Mouse (Mus musculus): ENCODE results near the gene Pigq. TPM values are rescaled to one million over a fixed set of nuclear protein-coding genes. Genes with fewer than 3 reads are reported as not detected.

The Pigq gene
- polyA plus RNA-seq, 1 experiment from 2014 or later, result 51.7 TPM

- Histone ChIP-seq H3K36me3 (no peaks in the 10 kb centered on the region), H3K4me3 (no peak overlapping the region), H3K9ac (replicated peaks) (no peak overlapping the region), H3K4me2 (replicated peaks) (no peak overlapping the region), H3K9me3 (no peaks in the 10 kb centered on the region), H3K4me1 (peaks cover 14% of the 10 kb centered on the region), H3K27ac (replicated peaks) (no peak overlapping the region), H3K27me3 (peaks cover 8% of the 10 kb centered on the region)
- ATAC-seq (replicated peaks), result no peak
- 60% methylated on average over 9 of the region's 9 CpGs for WGBS
Measured at GRCm38 (mm10) chr17:25945517-25946155, 900 bp upstream of the Pigq start.

- no peaks in the 10 kb centered on the region for H3K27me3 ChIP-seq
- no peak overlapping the region for H3K9ac ChIP-seq (replicated peaks)
- H3K4me2 ChIP-seq (replicated peaks), result no peak overlapping the region
- H3K4me3 ChIP-seq, result no peak overlapping the region
- H3K4me1 ChIP-seq, result peaks cover 20% of the 10 kb centered on the region
- no peaks in the 10 kb centered on the region for H3K9me3 ChIP-seq
- no peak for ATAC-seq (replicated peaks)
- WGBS, result 81% methylated on average over 9 of the region's 9 CpGs
- H3K27ac ChIP-seq (replicated peaks), result no peak overlapping the region
- H3K36me3 ChIP-seq, result no peaks in the 10 kb centered on the region
Measured at GRCm38 (mm10) chr17:25943769-25944168, 967 bp downstream of the Pigq start.

DNA sequence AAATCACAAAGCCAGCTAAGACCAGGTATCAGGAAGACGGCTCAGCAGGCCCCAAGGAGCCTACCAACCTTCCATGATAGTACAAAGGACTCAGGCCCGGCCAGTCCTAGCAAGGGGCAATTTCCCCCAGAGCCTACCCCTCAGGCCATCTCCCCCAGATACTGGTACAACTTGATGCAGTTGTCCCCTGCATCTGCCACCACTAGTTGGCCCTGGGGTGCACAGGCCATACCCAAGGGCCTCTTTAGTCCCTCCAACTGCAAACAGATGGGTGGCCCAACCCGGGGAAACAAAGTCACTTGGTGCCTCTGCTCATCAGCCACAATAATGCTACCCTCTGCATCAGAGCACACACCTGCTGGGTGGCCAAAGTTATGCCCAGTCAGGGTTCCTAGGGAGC is 1.5 kb downstream of the Pigq start:
- Histone ChIP-seq H3K27me3 (no peaks in the 10 kb centered on the region), H3K4me2 (replicated peaks) (no peak overlapping the region), H3K36me3 (no peaks in the 10 kb centered on the region), H3K4me1 (peaks cover 20% of the 10 kb centered on the region), H3K9me3 (no peaks in the 10 kb centered on the region), H3K9ac (replicated peaks) (no peak overlapping the region), H3K27ac (replicated peaks) (no peak overlapping the region), H3K4me3 (no peak overlapping the region)
- ATAC-seq (replicated peaks), result no peak
- WGBS, result 75% methylated on average over 3 of the region's 3 CpGs

DNA sequence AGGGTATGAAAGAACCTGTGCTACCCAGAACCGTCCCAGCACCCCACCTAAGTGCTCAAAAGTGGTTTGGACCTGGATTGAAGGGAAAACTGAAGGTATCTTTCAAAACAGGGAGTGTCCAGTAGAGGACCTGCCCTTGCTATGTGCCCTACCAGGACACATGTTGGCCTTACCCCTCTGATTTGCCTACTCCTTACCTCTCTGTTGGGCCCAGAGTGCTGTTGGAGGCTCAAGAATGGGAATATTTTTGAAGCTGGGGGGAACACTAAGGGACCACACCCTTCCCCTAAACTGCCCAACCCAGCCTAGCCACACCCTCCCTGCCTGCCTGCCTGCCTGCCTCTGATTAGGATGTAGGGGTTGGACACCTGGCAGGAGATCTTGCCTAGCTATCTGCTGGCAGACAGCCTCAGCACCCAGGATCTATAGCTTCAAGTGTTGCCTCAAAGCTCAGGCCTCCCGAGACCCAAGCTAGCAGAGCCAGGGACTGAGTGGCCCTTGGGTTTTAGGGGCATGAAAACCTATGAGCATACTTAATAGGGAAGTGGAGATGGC is 2.1 kb downstream of the Pigq start:
- Histone ChIP-seq H3K4me3 (no peak overlapping the region), H3K9ac (replicated peaks) (no peak overlapping the region), H3K27ac (replicated peaks) (no peak overlapping the region), H3K4me1 (peaks cover 20% of the 10 kb centered on the region), H3K36me3 (no peaks in the 10 kb centered on the region), H3K4me2 (replicated peaks) (no peak overlapping the region), H3K9me3 (no peaks in the 10 kb centered on the region), H3K27me3 (no peaks in the 10 kb centered on the region)
- WGBS, result 90% methylated on average over 2 of the region's 2 CpGs
- ATAC-seq (replicated peaks), result no peak

GRCm38 (mm10) chr17:25941511-25942241 is 3.1 kb downstream of the Pigq start:
- WGBS, result 3% methylated on average over 54 of the region's 54 CpGs
- H3K27ac ChIP-seq (replicated peaks), result peak overlapping the region; percentile 87
- peak; percentile 83 for ATAC-seq (replicated peaks)

DNA sequence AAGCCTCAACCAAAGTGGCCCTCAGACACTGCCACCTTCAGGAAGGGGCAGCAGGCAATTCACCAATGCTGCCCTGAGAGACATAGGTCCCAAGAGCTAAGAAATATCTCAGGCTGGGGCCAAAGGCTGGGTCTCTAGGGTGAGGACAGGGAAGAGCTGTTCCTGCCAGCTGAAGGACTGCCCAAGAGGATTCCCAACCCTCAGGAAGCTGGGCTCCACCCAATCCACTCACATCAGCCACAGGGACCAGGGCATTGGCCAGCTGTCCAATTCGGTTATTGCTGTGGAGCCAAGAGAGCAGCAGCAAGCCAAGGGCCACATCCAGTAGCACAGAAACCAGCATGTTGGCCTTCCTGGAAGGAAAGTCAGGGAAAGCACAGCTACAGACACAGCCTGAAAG is 10.2 kb downstream of the Pigq start:
- Histone ChIP-seq H3K4me1 (no peaks in the 10 kb centered on the region), H3K4me2 (replicated peaks) (no peak overlapping the region), H3K27me3 (no peaks in the 10 kb centered on the region), H3K9me3 (no peaks in the 10 kb centered on the region), H3K9ac (replicated peaks) (no peak overlapping the region), H3K27ac (replicated peaks) (no peak overlapping the region), H3K4me3 (no peak overlapping the region), H3K36me3 (peaks cover 53% of the 10 kb centered on the region)
- 90% methylated on average over 1 of the region's 1 CpGs for WGBS
- no peak for ATAC-seq (replicated peaks)

More at GRCm38 (mm10) chr17:25941511-25942241, 3.1 kb downstream of the Pigq start:
- Histone ChIP-seq H3K9ac (replicated peaks) (peak overlapping the region; percentile 95), H3K4me1 (peaks cover 20% of the 10 kb centered on the region), H3K4me3 (peak overlapping the region; percentile 81), H3K9me3 (no peaks in the 10 kb centered on the region), H3K27me3 (no peaks in the 10 kb centered on the region), H3K36me3 (peaks cover 4% of the 10 kb centered on the region), H3K4me2 (replicated peaks) (peak overlapping the region; percentile 84)

- no peak overlapping the region for H3K9ac ChIP-seq (replicated peaks)
- H3K27ac ChIP-seq (replicated peaks), result no peak overlapping the region
- 83% methylated on average over 2 of the region's 2 CpGs for WGBS
- H3K9me3 ChIP-seq, result no peaks in the 10 kb centered on the region
- H3K36me3 ChIP-seq, result peaks cover 11% of the 10 kb centered on the region
- no peak for ATAC-seq (replicated peaks)
- H3K4me1 ChIP-seq, result peaks cover 5% of the 10 kb centered on the region; the same call in 1 of the 2 replicates
- no peak overlapping the region for H3K4me2 ChIP-seq (replicated peaks)
- H3K27me3 ChIP-seq, result no peaks in the 10 kb centered on the region
- no peak overlapping the region for H3K4me3 ChIP-seq
Measured at GRCm38 (mm10) chr17:25925348-25925747, 19.4 kb downstream of the Pigq start.

GRCm38 (mm10) chr17:25922120-25922519 is 22.6 kb downstream of the Pigq start:
- no peak overlapping the region for H3K9ac ChIP-seq (replicated peaks)
- 74% methylated on average over 5 of the region's 5 CpGs for WGBS
- 0 out of 2 replicates have a peak, but pooled peaks cover 4% of the 10 kb centered on the region for H3K36me3 ChIP-seq
- no peak overlapping the region for H3K27ac ChIP-seq (replicated peaks)
- no peak for ATAC-seq (replicated peaks)
- H3K27me3 ChIP-seq, result no peaks in the 10 kb centered on the region
- H3K4me2 ChIP-seq (replicated peaks), result no peak overlapping the region
- H3K4me3 ChIP-seq, result no peak overlapping the region
- H3K9me3 ChIP-seq, result no peaks in the 10 kb centered on the region
- H3K4me1 ChIP-seq, result peaks cover 24% of the 10 kb centered on the region

GRCm38 (mm10) chr17:25919786-25920642 is 24.7 kb downstream of the Pigq start:
- H3K4me3 ChIP-seq, result peak overlapping the region; percentile 97
- WGBS, result under 1% methylated on average over 40 of the region's 40 CpGs
- no peaks in the 10 kb centered on the region for H3K27me3 ChIP-seq
- H3K9ac ChIP-seq (replicated peaks), result peak overlapping the region; percentile 61
- 0 out of 2 replicates have a peak, but pooled peaks cover 6% of the 10 kb centered on the region for H3K36me3 ChIP-seq
- H3K4me2 ChIP-seq (replicated peaks), result peak overlapping the region; percentile 63
- ATAC-seq (replicated peaks), result peak; percentile 99
- H3K9me3 ChIP-seq, result no peaks in the 10 kb centered on the region
- peaks cover 28% of the 10 kb centered on the region for H3K4me1 ChIP-seq
- H3K27ac ChIP-seq (replicated peaks), result peak overlapping the region; percentile 96

DNA sequence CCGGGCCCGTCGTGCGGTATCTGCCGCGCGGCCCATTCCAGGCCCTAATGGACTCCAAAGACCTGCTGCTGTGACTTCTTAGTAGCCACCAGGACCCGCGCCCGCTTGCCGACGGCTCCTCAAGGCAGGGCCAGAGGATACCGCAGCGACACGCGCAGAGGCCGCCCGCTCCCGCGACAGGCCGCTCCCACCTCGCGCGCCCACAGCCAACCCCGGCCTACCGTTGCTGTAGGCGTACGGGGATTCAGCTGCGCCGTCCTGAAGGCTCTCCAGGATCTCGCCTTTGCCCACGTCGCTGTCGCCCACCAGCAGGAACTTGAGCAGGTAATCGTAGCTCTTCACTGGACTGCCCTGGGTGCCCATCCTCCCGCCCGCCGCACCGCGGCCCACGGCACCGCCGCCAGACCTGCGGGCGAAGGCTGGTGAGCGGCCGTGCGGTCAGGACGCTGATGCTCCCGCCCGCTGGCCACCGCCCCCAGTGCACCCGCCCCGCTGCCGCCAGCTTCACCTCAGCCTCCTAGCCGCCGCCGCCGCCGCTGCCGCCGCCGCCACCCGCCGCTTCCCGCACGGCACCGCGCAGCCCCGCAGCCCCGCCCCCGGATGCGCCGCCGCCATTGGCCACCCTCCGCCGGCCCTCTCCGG is 25.5 kb downstream of the Pigq start, which contains the start of gene Rab40c:
Gene Rab40c (minus strand): TSS at position 584 of the 642 bp plus-strand sequence.
- H3K36me3 ChIP-seq, result 0 out of 2 replicates have a peak, but pooled peaks cover 6% of the 10 kb centered on the region

GRCm38 (mm10) chr17:25918037-25918750 is 26.5 kb downstream of the Pigq start:
- no peak overlapping the region for H3K27ac ChIP-seq (replicated peaks)
- peak overlapping the region; percentile 73 for H3K9ac ChIP-seq (replicated peaks)
- 0 out of 2 replicates have a peak, but pooled peaks cover 6% of the 10 kb centered on the region for H3K36me3 ChIP-seq
- no peaks in the 10 kb centered on the region for H3K9me3 ChIP-seq
- ATAC-seq (replicated peaks), result no peak
- H3K4me2 ChIP-seq (replicated peaks), result peak overlapping the region; percentile 76
- WGBS, result 85% methylated on average over 9 of the region's 9 CpGs
- peak overlapping the region; percentile 97 for H3K4me3 ChIP-seq
- H3K27me3 ChIP-seq, result no peaks in the 10 kb centered on the region
- peaks cover 28% of the 10 kb centered on the region for H3K4me1 ChIP-seq

More for the DNA sequence above, 25.5 kb downstream of the Pigq start, which contains the start of gene Rab40c:
- WGBS, result under 1% methylated on average over 65 of the region's 78 CpGs
- Histone ChIP-seq H3K27me3 (no peaks in the 10 kb centered on the region), H3K4me2 (replicated peaks) (peak within 1 kb of the TSS; percentile 76), H3K9me3 (no peaks in the 10 kb centered on the region), H3K4me1 (peaks cover 28% of the 10 kb centered on the region), H3K27ac (replicated peaks) (peak within 1 kb of the TSS; percentile 96), H3K9ac (replicated peaks) (peak within 1 kb of the TSS; percentile 73), H3K4me3 (peak within 1 kb of the TSS; percentile 97)
- ATAC-seq (replicated peaks), result peak; percentile 91
